Mouse (Mus musculus) heart, postnatal 0 days (tissue): ENCODE results near the gene Bsg. TPM values are rescaled to one million over a fixed set of nuclear protein-coding genes. Genes with fewer than 3 reads are reported as not detected.
"Not testable (repeated sequence)": the region's sequence is repeated elsewhere in the genome, so short reads cannot be mapped to it uniquely, and the experiment has no call there.

Experiments
- ATAC-seq: fragments of 200-750 bp; cut with Nextera tagmentation; 2 replicates; pipeline ENCODE4 v1.8.0; 2017; ENCODE audit warnings: low read depth, moderate number of reproducible peaks, moderate library complexity; ENCODE audit not compliant: insufficient read depth
- DNase-seq: peaks from one replicate; pipeline ENCODE4 v3.0.0-alpha.2; 2016; ENCODE audit warnings: low spot score
- H3K27ac ChIP-seq: fragments of 300-500 bp; sonication (generic); 2 replicates; pipeline ENCODE4 v1.5.1; 2014; ENCODE audit warnings: low read depth, mild to moderate bottlenecking
- H3K27me3 ChIP-seq: fragments of 300-500 bp; sonication (generic); 2 replicates; pipeline ENCODE4 v1.6.1; 2014; ENCODE audit warnings: low read length, mixed read lengths; ENCODE audit not compliant: control insufficient read depth, insufficient read depth
- H3K36me3 ChIP-seq: fragments of 300-500 bp; sonication (generic); replicated peaks from 2 replicates; pipeline ENCODE4 v1.6.1; 2014; ENCODE audit warnings: low read length, mixed read lengths; ENCODE audit not compliant: control insufficient read depth, insufficient read depth
- H3K4me1 ChIP-seq: fragments of 300-500 bp; sonication (generic); 2 replicates; pipeline ENCODE4 v1.6.1; 2014; ENCODE audit warnings: antibody characterized with exemption; ENCODE audit not compliant: control insufficient read depth, insufficient read depth
- H3K4me2 ChIP-seq: fragments of 300-500 bp; sonication (generic); 2 replicates; pipeline ENCODE4 v1.6.1; 2014; ENCODE audit warnings: low read depth, mild to moderate bottlenecking, low read length, moderate library complexity
- H3K4me3 ChIP-seq: fragments of 300-500 bp; sonication (generic); 2 replicates; pipeline ENCODE4 v1.5.1; 2014; ENCODE audit warnings: low read depth, low read length
- H3K9ac ChIP-seq: fragments of 300-500 bp; sonication (generic); replicated peaks from 2 replicates; pipeline ENCODE4 v1.6.1; 2014; ENCODE audit warnings: low read depth, low read length, mixed read lengths
- H3K9me3 ChIP-seq: fragments of 300-500 bp; sonication (generic); replicated peaks from 2 replicates; pipeline ENCODE4 v1.6.1; 2016; ENCODE audit warnings: low read length; ENCODE audit not compliant: control insufficient read depth
- CTCF ChIP-seq: IDR thresholded peaks from 2 replicates; pipeline ENCODE4 v1.5.1; 2016; ENCODE audit warnings: antibody characterized with exemption, control low read depth, low read depth
- EP300 ChIP-seq: IDR thresholded peaks from 2 replicates; pipeline ENCODE4 v1.6.1; 2016; ENCODE audit warnings: antibody characterized with exemption, low read depth
- WGBS: fragments of 180-500 bp; shearing (Covaris S2); extraction: QIAGEN DNeasy Blood & Tissue Kit; methylation state at CpG from one replicate; pipeline ENCODE4 v1.1.7; 2014; 5-methylcytosine and 5-hydroxymethylcytosine counted together
- polyA plus RNA-seq: library from polyadenylated mRNA; unstranded; fragments of >200 nt; fragmentation: Nextera tagmentation; extraction: Ambion mirVana; gene quantifications from 2 replicates; pipeline ENCODE4 v1.2.1, GENCODE M21; 2015
- total RNA-seq: library from RNA; depleted of rRNA; stranded (reverse); fragments of >200 nt; gene quantifications from 2 replicates; pipeline ENCODE4 v1.2.3, GENCODE M21; 2014; ENCODE audit warnings: low replicate concordance; rRNA removed

The Bsg gene
- total and polyA plus RNA-seq, 2 experiments from 2014 or later: 1,260 to 1,606 TPM

GRCm38 (mm10) chr10:79748496-79748895 is 44.2 kb downstream of the Bsg start:
- Histone ChIP-seq H3K4me3 (no peak overlapping the region), H3K27me3 (no peaks in the 10 kb centered on the region), H3K36me3 (peaks cover 11% of the 10 kb centered on the region; the same call in 1 of the 2 replicates), H3K9ac (no peak overlapping the region), H3K4me1 (peaks cover 3% of the 10 kb centered on the region; the same call in 1 of the 2 replicates), H3K4me2 (no peak overlapping the region), H3K27ac (no peak overlapping the region), H3K9me3 (no peaks in the 10 kb centered on the region)
- DNase-seq: no peak
- ATAC-seq: no peak
- 67% methylated on average over 6 of the region's 6 CpGs for WGBS
- no peak for TF ChIP-seq CTCF
- no peak for TF ChIP-seq EP300

GRCm38 (mm10) chr10:79754856-79755516 is 50.7 kb downstream of the Bsg start, which contains the start of gene Fgf22:
Fgf22 (plus strand) TSS chr10:79755076.
- Histone ChIP-seq H3K4me2 (peak within 1 kb of the TSS; percentile 52), H3K27ac (no peak within 1 kb of the TSS), H3K4me1 (peaks cover 6% of the 10 kb centered on the region; the same call in 1 of the 2 replicates), H3K36me3 (peaks cover 28% of the 10 kb centered on the region), H3K9ac (peak within 1 kb of the TSS; percentile 6; the same call in 1 of the 2 replicates), H3K27me3 (no peaks in the 10 kb centered on the region), H3K4me3 (peak within 1 kb of the TSS; percentile 27), H3K9me3 (no peaks in the 10 kb centered on the region)
- ATAC-seq: peak; percentile 75
- DNase-seq: no peak
- WGBS: under 1% methylated on average over 32 of the region's 36 CpGs
- no peak for TF ChIP-seq EP300
- no peak for TF ChIP-seq CTCF

GRCm38 (mm10) chr10:79755854-79756253 is 51.6 kb downstream of the Bsg start:
- Histone ChIP-seq H3K9ac (no peak overlapping the region), H3K4me2 (no peak overlapping the region), H3K27ac (no peak overlapping the region), H3K4me1 (peaks cover 6% of the 10 kb centered on the region; the same call in 1 of the 2 replicates), H3K36me3 (peaks cover 34% of the 10 kb centered on the region), H3K9me3 (no peaks in the 10 kb centered on the region), H3K4me3 (no peak overlapping the region), H3K27me3 (no peaks in the 10 kb centered on the region)
- no peak for TF ChIP-seq CTCF
- no peak for TF ChIP-seq EP300
- 83% methylated on average over 3 of the region's 3 CpGs for WGBS
- DNase-seq: no peak
- ATAC-seq: no peak

- TF ChIP-seq CTCF: no peak
- TF ChIP-seq EP300: no peak
- Histone ChIP-seq H3K27ac (no peak overlapping the region), H3K4me2 (no peak overlapping the region), H3K9me3 (no peaks in the 10 kb centered on the region), H3K27me3 (no peaks in the 10 kb centered on the region), H3K4me3 (no peak overlapping the region), H3K4me1 (peaks cover 6% of the 10 kb centered on the region; the same call in 1 of the 2 replicates), H3K36me3 (peaks cover 42% of the 10 kb centered on the region), H3K9ac (no peak overlapping the region)
- 84% methylated on average over 24 of the region's 24 CpGs for WGBS
- ATAC-seq (no peak), DNase-seq (no peak)
Observed at GRCm38 (mm10) chr10:79756660-79757059, 52.4 kb downstream of the Bsg start.

- not testable (repeated sequence) for H3K27ac ChIP-seq, H3K27me3 ChIP-seq, H3K4me2 ChIP-seq, ATAC-seq, DNase-seq, H3K9me3 ChIP-seq, H3K4me3 ChIP-seq, H3K9ac ChIP-seq
- WGBS: 86% methylated on average over 1 of the region's 1 CpGs
- H3K4me1 ChIP-seq: peaks cover 21% of the 10 kb centered on the region
- H3K36me3 ChIP-seq: peaks cover 49% of the 10 kb centered on the region
Observed at GRCm38 (mm10) chr10:79759675-79760074, 55.4 kb downstream of the Bsg start.

GRCm38 (mm10) chr10:79760603-79761143 is 56.4 kb downstream of the Bsg start:
- H3K9me3 ChIP-seq: no peaks in the 10 kb centered on the region
- no peaks in the 10 kb centered on the region for H3K27me3 ChIP-seq
- peaks cover 25% of the 10 kb centered on the region; the same call in 1 of the 2 replicates for H3K4me1 ChIP-seq
- peaks cover 49% of the 10 kb centered on the region for H3K36me3 ChIP-seq
- H3K9ac ChIP-seq: no peak overlapping the region
- 89% methylated on average over 11 of the region's 11 CpGs for WGBS
- no peak overlapping the region for H3K4me3 ChIP-seq
- H3K4me2 ChIP-seq: no peak overlapping the region
- no peak for TF ChIP-seq EP300
- TF ChIP-seq CTCF: no peak
- no peak for ATAC-seq
- no peak overlapping the region for H3K27ac ChIP-seq
- DNase-seq: no peak

Other genes with a start within 250 kb of the Bsg start
- gene Vmn2r83, start 235.8 kb upstream of the Bsg start, total RNA-seq: not detected in 2 replicates
- gene Vmn2r83, start 235.8 kb upstream of the Bsg start, polyA plus RNA-seq: not detected in 2 replicates
- 7.4 and 11.7 TPM in 2 replicates for gene Plpp2, start 170.7 kb upstream of the Bsg start, total RNA-seq
- gene Plpp2, start 170.7 kb upstream of the Bsg start, polyA plus RNA-seq: 5.0 and 5.1 TPM in 2 replicates
- 32.7 and 47.8 TPM in 2 replicates for gene Mier2, start 149.3 kb upstream of the Bsg start, total RNA-seq
- 11.8 and 12.0 TPM in 2 replicates for gene Mier2, start 149.3 kb upstream of the Bsg start, polyA plus RNA-seq
- gene Theg, start 117.2 kb upstream of the Bsg start, total RNA-seq: not detected in 2 replicates
- gene Theg, start 117.2 kb upstream of the Bsg start, polyA plus RNA-seq: not detected in 2 replicates
- not detected in 2 replicates for gene C2cd4c, start 90.5 kb upstream of the Bsg start, total RNA-seq
- gene C2cd4c, start 90.5 kb upstream of the Bsg start, polyA plus RNA-seq: not detected in 2 replicates
- gene Shc2, start 66.6 kb upstream of the Bsg start, total RNA-seq: 2.7 and 3.1 TPM in 2 replicates
- gene Shc2, start 66.6 kb upstream of the Bsg start, polyA plus RNA-seq: 1.1 and 1.2 TPM in 2 replicates
- not detected in 2 replicates for gene Odf3l2, start 58.8 kb upstream of the Bsg start, total RNA-seq
- not detected in 2 replicates for gene Odf3l2, start 58.8 kb upstream of the Bsg start, polyA plus RNA-seq
- gene Madcam1, start 39.9 kb upstream of the Bsg start, total RNA-seq: not detected in 2 replicates
- gene Madcam1, start 39.9 kb upstream of the Bsg start, polyA plus RNA-seq: 1.3 and 1.4 TPM in 2 replicates
- gene Tpgs1, start 35.1 kb upstream of the Bsg start, total RNA-seq: 19.7 and 28.3 TPM in 2 replicates
- 43.6 and 45.3 TPM in 2 replicates for gene Tpgs1, start 35.1 kb upstream of the Bsg start, polyA plus RNA-seq
- 162 and 183 TPM in 2 replicates for gene Cdc34, start 22.3 kb upstream of the Bsg start, total RNA-seq
- gene Cdc34, start 22.3 kb upstream of the Bsg start, polyA plus RNA-seq: 115 and 120 TPM in 2 replicates
- gene Gzmm, start 15.5 kb upstream of the Bsg start, total RNA-seq: 2.4 and 2.5 TPM in 2 replicates
- 2.1 and 2.8 TPM in 2 replicates for gene Gzmm, start 15.5 kb upstream of the Bsg start, polyA plus RNA-seq
- 3.5 and 5.5 TPM in 2 replicates for gene Hcn2, start 12.1 kb downstream of the Bsg start, total RNA-seq
- 0.40 and 0.45 TPM in 2 replicates for gene Hcn2, start 12.1 kb downstream of the Bsg start, polyA plus RNA-seq
- 36.9 and 56.2 TPM in 2 replicates for gene Polrmt, start 42.1 kb downstream of the Bsg start, total RNA-seq
- gene Polrmt, start 42.1 kb downstream of the Bsg start, polyA plus RNA-seq: 25.1 and 26.3 TPM in 2 replicates
- not detected in 2 replicates for gene Fgf22, start 50.6 kb downstream of the Bsg start, total RNA-seq
- gene Fgf22, start 50.6 kb downstream of the Bsg start, polyA plus RNA-seq: 0.14 TPM in 1 of 2 replicates, not detected in the other
- gene Rnf126, start 62.5 kb downstream of the Bsg start, total RNA-seq: 38.6 and 67.5 TPM in 2 replicates
- 35.9 and 37.6 TPM in 2 replicates for gene Rnf126, start 62.5 kb downstream of the Bsg start, polyA plus RNA-seq
- gene Fstl3, start 72.8 kb downstream of the Bsg start, total RNA-seq: 21.4 and 28.0 TPM in 2 replicates
- gene Fstl3, start 72.8 kb downstream of the Bsg start, polyA plus RNA-seq: 13.2 and 13.7 TPM in 2 replicates
- gene Prss57, start 86.5 kb downstream of the Bsg start, total RNA-seq: 1.3 and 1.4 TPM in 2 replicates
- not detected in 2 replicates for gene Prss57, start 86.5 kb downstream of the Bsg start, polyA plus RNA-seq
- 31.2 and 52.3 TPM in 2 replicates for gene Palm, start 89.1 kb downstream of the Bsg start, total RNA-seq
- gene Palm, start 89.1 kb downstream of the Bsg start, polyA plus RNA-seq: 39.8 and 44.0 TPM in 2 replicates
- gene Misp, start 116.5 kb downstream of the Bsg start, total RNA-seq: not detected in 2 replicates
- gene Misp, start 116.5 kb downstream of the Bsg start, polyA plus RNA-seq: 0.08 and 0.41 TPM in 2 replicates
- 186 and 196 TPM in 2 replicates for gene Ptbp1, start 149.9 kb downstream of the Bsg start, total RNA-seq
- 39.8 and 40.4 TPM in 2 replicates for gene Ptbp1, start 149.9 kb downstream of the Bsg start, polyA plus RNA-seq
- gene Prtn3, start 170.0 kb downstream of the Bsg start, total RNA-seq: not detected in 2 replicates
- 0.70 and 0.74 TPM in 2 replicates for gene Prtn3, start 170.0 kb downstream of the Bsg start, polyA plus RNA-seq
- 3.2 and 5.9 TPM in 2 replicates for gene Plppr3, start 170.1 kb downstream of the Bsg start, total RNA-seq
- gene Plppr3, start 170.1 kb downstream of the Bsg start, polyA plus RNA-seq: 2.5 and 3.0 TPM in 2 replicates
- gene Elane, start 181.8 kb downstream of the Bsg start, total RNA-seq: not detected in 2 replicates
- not detected in 2 replicates for gene Elane, start 181.8 kb downstream of the Bsg start, polyA plus RNA-seq
- 0.19 TPM in 1 of 2 replicates, not detected in the other for gene Cfd, start 186.4 kb downstream of the Bsg start, total RNA-seq
- gene Cfd, start 186.4 kb downstream of the Bsg start, polyA plus RNA-seq: 0.22 TPM in 1 of 2 replicates, not detected in the other
- 64.7 and 77.6 TPM in 2 replicates for gene Med16, start 204.4 kb downstream of the Bsg start, total RNA-seq
- 30.9 and 36.2 TPM in 2 replicates for gene Med16, start 204.4 kb downstream of the Bsg start, polyA plus RNA-seq
- not detected in 2 replicates for gene Gm26602, start 206.4 kb downstream of the Bsg start, total RNA-seq
- 4.0 and 6.0 TPM in 2 replicates for gene Gm26602, start 206.4 kb downstream of the Bsg start, polyA plus RNA-seq
- not detected in 2 replicates for gene Kiss1r, start 212.5 kb downstream of the Bsg start, total RNA-seq
- 0.45 and 0.57 TPM in 2 replicates for gene Kiss1r, start 212.5 kb downstream of the Bsg start, polyA plus RNA-seq
- 40.9 and 58.4 TPM in 2 replicates for gene R3hdm4, start 216.7 kb downstream of the Bsg start, total RNA-seq
- gene R3hdm4, start 216.7 kb downstream of the Bsg start, polyA plus RNA-seq: 104 and 107 TPM in 2 replicates
- gene Arid3a, start 222.6 kb downstream of the Bsg start, total RNA-seq: 5.3 and 5.6 TPM in 2 replicates
- gene Arid3a, start 222.6 kb downstream of the Bsg start, polyA plus RNA-seq: 0.65 and 0.77 TPM in 2 replicates